Mouse (Mus musculus) CH12.LX (cell line): ENCODE results near the gene Atp13a3. TPM values are rescaled to one million over a fixed set of nuclear protein-coding genes. Genes with fewer than 3 reads are reported as not detected.
A peak's percentile ranks its signal among the peaks of the same experiment; 100 is the strongest.

Experiments
- DNase-seq: peaks from one replicate; pipeline ENCODE4 v3.0.0-alpha.2; 2013; ENCODE audit errors: extremely low read depth
- H3K27ac ChIP-seq: 2 replicates; pipeline ENCODE4 v1.5.1; 2012; ENCODE audit warnings: low read depth, mild to moderate bottlenecking, control low read depth, moderate library complexity; ENCODE audit not compliant: insufficient read depth
- H3K27me3 ChIP-seq: replicated peaks from 2 replicates; pipeline ENCODE3; 2012; ENCODE audit warnings: inconsistent platforms
- H3K36me3 ChIP-seq, 2 experiments: replicated peaks in 1 of 2; 2 replicates each; pipeline versions ENCODE3 to v1.6.1; 2012; ENCODE audit warnings: inconsistent platforms in 1 of 2, low read length in 1 of 2, mild to moderate bottlenecking in 1 of 2, mixed read lengths in 1 of 2, moderate library complexity in 1 of 2; ENCODE audit not compliant: control insufficient read depth in 1 of 2, insufficient read depth in 1 of 2
- H3K4me1 ChIP-seq, 2 experiments: 2 replicates each; pipeline ENCODE4 v1.6.1; 2012; ENCODE audit warnings: inconsistent platforms in 1 of 2, moderate library complexity in 1 of 2; ENCODE audit not compliant: insufficient read depth in 2 of 2, control insufficient read depth in 1 of 2
- H3K4me2 ChIP-seq: 2 replicates; pipeline ENCODE4 v1.6.1; 2012; ENCODE audit warnings: low read depth, mild to moderate bottlenecking, control low read depth; ENCODE audit not compliant: poor library complexity, insufficient read depth, severe bottlenecking
- H3K4me3 ChIP-seq, 3 experiments: fragments of 150-350 bp in 1 of 3; sonication (generic) in 1 of 3; replicated peaks in 1 of 3; 2 replicates each; pipeline versions ENCODE3 to v1.5.1; 2011 to 2012; ENCODE audit warnings: low read depth in 2 of 3, low read length in 2 of 3, mild to moderate bottlenecking in 2 of 3, moderate library complexity in 2 of 3, control low read depth in 1 of 3, improper control_type of control experiment in 1 of 3, inconsistent platforms in 1 of 3, mixed read lengths in 1 of 3; ENCODE audit not compliant: poor library complexity in 1 of 3
- H3K79me2 ChIP-seq: replicated peaks from 2 replicates; pipeline ENCODE4 v1.6.1; 2012; ENCODE audit warnings: mild to moderate bottlenecking, moderate library complexity; ENCODE audit not compliant: control insufficient read depth, poor library complexity, insufficient read depth, severe bottlenecking; ENCODE audit errors: extremely low read depth
- H3K9ac ChIP-seq: 2 replicates; pipeline ENCODE4 v1.6.1; 2012; ENCODE audit warnings: low read depth, mild to moderate bottlenecking, control low read depth, moderate library complexity; ENCODE audit not compliant: insufficient read depth
- H3K9me3 ChIP-seq: replicated peaks from 2 replicates; pipeline ENCODE3; 2012; ENCODE audit warnings: low read length, inconsistent platforms, mixed read lengths
- BHLHE40 ChIP-seq: IDR thresholded peaks from 2 replicates; pipeline ENCODE4 v1.6.1; 2011; ENCODE audit warnings: mild to moderate bottlenecking, low read depth, low read length, improper control_type of control experiment
- CHD1 ChIP-seq: IDR thresholded peaks from 2 replicates; pipeline ENCODE4 v1.6.1; 2012; ENCODE audit warnings: low read depth, low read length, improper control_type of control experiment, inconsistent platforms
- CHD2 ChIP-seq: IDR thresholded peaks from 2 replicates; pipeline ENCODE4 v1.6.1; 2011; ENCODE audit warnings: low read length, improper control_type of control experiment
- CTCF ChIP-seq, 2 experiments: IDR thresholded peaks in 1 of 2; conservative IDR thresholded peaks in 1 of 2; 2 replicates each; pipeline ENCODE4 v1.5.1; 2011 to 2012; ENCODE audit warnings: low read depth in 2 of 2, low read length in 2 of 2, improper control_type of control experiment in 1 of 2, inconsistent platforms in 1 of 2, mild to moderate bottlenecking in 1 of 2, moderate library complexity in 1 of 2
- E2F4 ChIP-seq: IDR thresholded peaks from 2 replicates; pipeline ENCODE4 v1.6.1; 2011; ENCODE audit warnings: low read depth, low read length, improper control_type of control experiment; ENCODE audit not compliant: insufficient replicate concordance
- ELF1 ChIP-seq: IDR thresholded peaks from 2 replicates; pipeline ENCODE4 v1.6.1; 2014; ENCODE audit warnings: low read depth, mild to moderate bottlenecking, inconsistent platforms, low read length, improper control_type of control experiment
- EP300 ChIP-seq: IDR thresholded peaks from 2 replicates; pipeline ENCODE4 v1.6.1; 2011; ENCODE audit warnings: low read length, improper control_type of control experiment
- ETS1 ChIP-seq: conservative IDR thresholded peaks from 2 replicates; pipeline ENCODE4 v1.6.1; 2012; ENCODE audit warnings: low read depth, mild to moderate bottlenecking, inconsistent platforms, low read length, improper control_type of control experiment, moderate library complexity
- HCFC1 ChIP-seq: IDR thresholded peaks from 2 replicates; pipeline ENCODE4 v1.6.1; 2012; ENCODE audit warnings: low read depth, mild to moderate bottlenecking, inconsistent platforms, low read length, improper control_type of control experiment
- JUN ChIP-seq: IDR thresholded peaks from 2 replicates; pipeline ENCODE4 v1.6.1; 2011; ENCODE audit warnings: low read depth, mild to moderate bottlenecking, low read length, improper control_type of control experiment, moderate library complexity; ENCODE audit not compliant: insufficient read depth
- KAT2A ChIP-seq: IDR thresholded peaks from 2 replicates; pipeline ENCODE4 v1.6.1; 2012; ENCODE audit warnings: low read length, improper control_type of control experiment, inconsistent platforms; ENCODE audit not compliant: insufficient replicate concordance
- MAFK ChIP-seq: IDR thresholded peaks from 2 replicates; pipeline ENCODE4 v1.6.1; 2011; ENCODE audit warnings: low read length, improper control_type of control experiment; ENCODE audit not compliant: insufficient replicate concordance
- MAX ChIP-seq: IDR thresholded peaks from 2 replicates; pipeline ENCODE4 v1.6.1; 2011; ENCODE audit warnings: low read length, improper control_type of control experiment
- MAZ ChIP-seq: IDR thresholded peaks from 2 replicates; pipeline ENCODE4 v1.6.1; 2012; ENCODE audit warnings: low read depth, mild to moderate bottlenecking, inconsistent platforms, low read length, improper control_type of control experiment, moderate library complexity
- MEF2A ChIP-seq: IDR thresholded peaks from 2 replicates; pipeline ENCODE4 v1.6.1; 2014; ENCODE audit warnings: low read depth, mild to moderate bottlenecking, inconsistent platforms, low read length, improper control_type of control experiment, borderline replicate concordance
- MXI1 ChIP-seq: IDR thresholded peaks from 2 replicates; pipeline ENCODE4 v1.6.1; 2011; ENCODE audit warnings: mild to moderate bottlenecking, low read depth, low read length, improper control_type of control experiment
- MYC ChIP-seq: IDR thresholded peaks from 2 replicates; pipeline ENCODE4 v1.6.1; 2011; ENCODE audit warnings: low read depth, mild to moderate bottlenecking, improper control_type of control experiment, low read length
- NELFE ChIP-seq: IDR thresholded peaks from 2 replicates; pipeline ENCODE4 v1.6.1; 2011; ENCODE audit warnings: low read depth, low read length, improper control_type of control experiment
- PAX5 ChIP-seq: IDR thresholded peaks from 2 replicates; pipeline ENCODE4 v1.6.1; 2012; ENCODE audit warnings: low read length, inconsistent platforms, mixed read lengths
- POLR2A ChIP-seq: IDR thresholded peaks from 2 replicates; pipeline ENCODE4 v1.6.1; 2011; ENCODE audit warnings: low read depth, mild to moderate bottlenecking, improper control_type of control experiment, low read length
- POLR2AphosphoS2 ChIP-seq: IDR thresholded peaks from 2 replicates; pipeline ENCODE4 v1.6.1; 2011; ENCODE audit warnings: low read depth, low read length, improper control_type of control experiment
- RAD21 ChIP-seq: IDR thresholded peaks from 2 replicates; pipeline ENCODE4 v1.6.1; 2011; ENCODE audit warnings: low read depth, mild to moderate bottlenecking, low read length, improper control_type of control experiment, moderate library complexity
- SIN3A ChIP-seq: IDR thresholded peaks from 2 replicates; pipeline ENCODE4 v1.6.1; 2012; ENCODE audit warnings: low read length, improper control_type of control experiment, inconsistent platforms
- TCF12 ChIP-seq: IDR thresholded peaks from 2 replicates; pipeline ENCODE4 v1.6.1; 2014; ENCODE audit warnings: low read depth, mild to moderate bottlenecking, inconsistent platforms, low read length, improper control_type of control experiment
- UBTF ChIP-seq: IDR thresholded peaks from 2 replicates; pipeline ENCODE4 v1.6.1; 2012; ENCODE audit warnings: low read depth, mild to moderate bottlenecking, inconsistent platforms, low read length, improper control_type of control experiment, moderate library complexity
- ZC3H11A ChIP-seq: IDR thresholded peaks from 2 replicates; pipeline ENCODE4 v1.6.1; 2012; ENCODE audit warnings: low read depth, mild to moderate bottlenecking, inconsistent platforms, low read length, improper control_type of control experiment
- ZKSCAN1 ChIP-seq: IDR thresholded peaks from 2 replicates; pipeline ENCODE4 v1.6.1; 2012; ENCODE audit warnings: low read depth, inconsistent platforms, low read length, improper control_type of control experiment, borderline replicate concordance
- ZMIZ1 ChIP-seq: IDR thresholded peaks from 2 replicates; pipeline ENCODE4 v1.6.1; 2012; ENCODE audit warnings: low read depth, mild to moderate bottlenecking, inconsistent platforms, low read length, improper control_type of control experiment
- ZNF384 ChIP-seq: IDR thresholded peaks from 2 replicates; pipeline ENCODE4 v1.6.1; 2012; ENCODE audit warnings: low read depth, low read length, improper control_type of control experiment, inconsistent platforms
- dilution Hi-C: fragments of 300-500 bp; cut with MboI; formaldehyde crosslinking; loops from 2 replicates; pipeline ENCODE4 v1.14.3; 2020; ENCODE audit warnings: low sequenced_read_pairs; ENCODE audit not compliant: extremely low pct_unique_long_range_greater_than_20kb, extremely low pct_ligation_motif_present
- in situ Hi-C: fragments of 300-500 bp; cut with MboI; formaldehyde crosslinking; loops from 3 replicates; pipeline ENCODE4 v1.14.3; 2019; ENCODE audit warnings: low sequenced_read_pairs, low pct_ligation_motif_present, low pct_unique_long_range_greater_than_20kb, mixed read lengths
- polyA plus RNA-seq: library from polyadenylated mRNA; unstranded; fragments of >175 nt; gene quantifications from 2 replicates; pipeline ENCODE4 v1.2.1, GENCODE M21; 2012; ENCODE audit warnings: low read depth; ENCODE audit not compliant: insufficient read length
- total RNA-seq, 2 experiments: library from RNA; depleted of rRNA; stranded (reverse); fragments of 300-350 nt in 1 of 2; fragments of >200 nt in 1 of 2; gene quantifications; 2 replicates each; pipeline ENCODE4 v1.2.3; 2012 to 2014

Atp13a3 gene
- total and polyA plus RNA-seq, 3 experiments = 46.7 to 73.0 (median 49.9) TPM

DNA sequence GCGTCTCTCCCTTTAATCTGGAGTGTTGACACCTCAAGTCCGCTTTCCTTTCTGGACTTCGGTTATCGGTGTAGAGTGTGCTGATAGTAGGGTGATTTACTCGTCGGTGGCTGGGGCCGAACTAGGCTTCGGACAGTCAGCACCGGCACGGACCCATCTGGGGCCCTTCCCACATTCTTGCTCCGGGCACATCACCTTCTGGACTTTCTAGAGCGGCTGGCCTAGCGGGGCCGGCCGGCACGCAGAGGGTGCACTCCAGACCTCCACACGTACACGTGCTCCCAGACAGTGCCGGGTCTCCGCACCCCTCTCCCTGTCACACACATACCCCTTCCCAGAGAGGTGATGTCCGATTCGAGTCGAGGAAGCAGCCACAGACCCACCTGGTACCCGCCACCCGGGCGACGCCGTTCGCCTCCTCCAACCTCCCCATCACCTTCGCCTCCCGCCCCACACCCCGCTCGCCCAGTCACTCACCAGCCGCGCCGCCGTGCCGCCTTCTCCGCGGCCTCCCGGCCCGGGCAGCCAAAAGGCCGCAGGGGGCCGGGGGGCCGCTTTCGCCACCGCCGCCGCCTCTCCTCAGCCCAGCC is 17.8 kb downstream of the Atp13a3 start:
- TF ChIP-seq MAFK (no peak), PAX5 (no peak), MXI1 (peak; percentile 47; the same call in 1 of the 2 replicates), HCFC1 (no peak), MYC (0 out of 2 replicates have a peak, but pooled peaks have one; percentile 25), NELFE (no peak), MAX (peak; percentile 43; the same call in 1 of the 2 replicates), BHLHE40 (peak; percentile 31; the same call in 1 of the 2 replicates), SIN3A (peak; percentile 29; the same call in 1 of the 2 replicates), ZC3H11A (no peak), ZNF384 (no peak)
- TF ChIP-seq, all 38 proteins: peak for 5
- DNase-seq = peak; percentile 19
- in situ Hi-C loops = loop anchor here (25.0 kb wide), 1 partner anchor 674 kb away; no protein-coding TSS in a partner anchor
- peaks cover 0 to 32% of the 10 kb centered on the region in 2 experiments for H3K36me3 ChIP-seq
- peaks cover 33% of the 10 kb centered on the region for H3K79me2 ChIP-seq
- 0 out of 2 replicates have a peak overlapping the region, but pooled peaks have one; percentile 5 for H3K27ac ChIP-seq
- H3K4me1 ChIP-seq = peaks cover 16 to 43% of the 10 kb centered on the region in 2 experiments
- dilution Hi-C loops = no loop called here
- peak overlapping the region; percentile 40 for H3K4me2 ChIP-seq
- peak overlapping the region; percentile 78 to 94 (median 82) for H3K4me3 ChIP-seq
- H3K9me3 ChIP-seq = no peaks in the 10 kb centered on the region
- peak overlapping the region; percentile 93 for H3K9ac ChIP-seq
- H3K27me3 ChIP-seq = no peaks in the 10 kb centered on the region

DNA sequence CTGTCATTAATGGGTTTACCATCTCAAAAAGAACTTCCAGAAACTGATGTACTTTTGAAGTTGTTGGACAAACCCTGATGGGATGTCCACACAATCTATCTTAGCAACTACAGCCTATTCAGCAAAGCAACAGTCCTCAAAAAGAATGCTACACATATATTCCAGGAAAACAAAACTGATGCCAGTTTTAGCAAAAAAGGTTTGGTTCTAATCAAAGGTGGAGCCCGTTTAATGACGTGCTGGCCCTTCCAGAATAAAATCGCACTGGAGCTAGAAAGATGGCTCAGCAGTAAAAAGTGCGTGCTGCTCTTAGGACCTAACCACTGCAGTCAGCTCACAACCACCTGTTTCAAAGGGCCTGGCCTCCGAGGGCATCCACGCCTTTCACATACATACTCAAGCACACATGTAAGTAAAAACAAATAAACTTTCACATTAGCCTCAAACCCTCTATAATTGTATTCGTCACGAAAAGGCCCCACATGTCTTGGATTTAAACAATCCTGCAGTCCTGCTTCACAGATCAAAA is 18.8 kb downstream of the Atp13a3 start:
- H3K4me2 ChIP-seq = peak overlapping the region; percentile 40
- DNase-seq = no peak
- peaks cover 36% of the 10 kb centered on the region for H3K79me2 ChIP-seq
- H3K27ac ChIP-seq = no peak overlapping the region
- H3K4me3 ChIP-seq = peak overlapping the region; percentile 10 to 82 (median 78)
- H3K9me3 ChIP-seq = no peaks in the 10 kb centered on the region
- H3K4me1 ChIP-seq = peaks cover 16 to 43% of the 10 kb centered on the region in 2 experiments
- in situ Hi-C loops (loop anchor here (25.0 kb wide), 1 partner anchor 675 kb away; no protein-coding TSS in a partner anchor), dilution Hi-C loops (no loop called here)
- no peaks in the 10 kb centered on the region for H3K27me3 ChIP-seq
- H3K9ac ChIP-seq = peak overlapping the region; percentile 93
- peaks cover 3 to 40% of the 10 kb centered on the region in 2 experiments for H3K36me3 ChIP-seq
- TF ChIP-seq RAD21 = no peak
- TF ChIP-seq MXI1 = peak; percentile 30; the same call in 1 of the 2 replicates
- no peak for TF ChIP-seq MEF2A
- no peak for TF ChIP-seq NELFE
- TF ChIP-seq JUN = no peak
- no peak for TF ChIP-seq MAFK
- TF ChIP-seq UBTF = no peak
- TF ChIP-seq E2F4 = no peak
- TF ChIP-seq ZMIZ1 = no peak
- TF ChIP-seq HCFC1 = no peak
- TF ChIP-seq ZKSCAN1 = no peak
- no peak for TF ChIP-seq CHD1
- no peak for TF ChIP-seq TCF12
- 0 out of 2 replicates have a peak, but pooled peaks have one; percentile 8 for TF ChIP-seq EP300
- TF ChIP-seq MAZ = no peak
- no peak for TF ChIP-seq CTCF (conservative IDR thresholded peaks at IDR 0.05 in 1 of 2, IDR thresholded peaks at IDR 0.05 in 1 of 2; ENCODE audit: low read depth in 2 of 2, low read length in 2 of 2)
- no peak for TF ChIP-seq ZC3H11A
- TF ChIP-seq ELF1 = no peak
- no peak for TF ChIP-seq BHLHE40
- TF ChIP-seq PAX5 = no peak
- TF ChIP-seq MYC = no peak
- no peak; the same call in 1 of the 2 replicates for TF ChIP-seq ZNF384
- 0 out of 2 replicates have a peak, but pooled peaks have one; percentile 15 for TF ChIP-seq MAX
- no peak for TF ChIP-seq CHD2
- TF ChIP-seq KAT2A = no peak
- TF ChIP-seq POLR2A = no peak
- no peak for TF ChIP-seq POLR2AphosphoS2
- no peak for TF ChIP-seq ETS1
